Mouse (Mus musculus): ENCODE results near the gene Scand1. TPM values are rescaled to one million over a fixed set of nuclear protein-coding genes. Genes with fewer than 3 reads are reported as not detected.

The Scand1 gene
- polyA plus RNA-seq, 1 experiment from 2014 or later: 68.1 TPM

GRCm38 (mm10) chr2:156278226-156279017 is 34.1 kb downstream of the Scand1 start:
- 39% methylated on average over 4 of the region's 4 CpGs for WGBS
- H3K27me3 ChIP-seq: no peaks in the 10 kb centered on the region
- H3K36me3 ChIP-seq: peaks cover 42% of the 10 kb centered on the region
- peak overlapping the region; percentile 43 for H3K27ac ChIP-seq
- ATAC-seq (ENCODE audit: insufficient number of reproducible peaks, low FRiP score, low TSS enrichment, low read depth): no peak
- no peaks in the 10 kb centered on the region for H3K9me3 ChIP-seq
- no peak overlapping the region for H3K9ac ChIP-seq
- H3K4me3 ChIP-seq: no peak overlapping the region
- no peak overlapping the region for H3K4me2 ChIP-seq
- H3K4me1 ChIP-seq: no peaks in the 10 kb centered on the region

- WGBS: 88% methylated on average over 6 of the region's 6 CpGs
- Histone ChIP-seq H3K36me3 (peaks cover 38% of the 10 kb centered on the region), H3K9me3 (no peaks in the 10 kb centered on the region)
Observed at GRCm38 (mm10) chr2:156272553-156272952, 40.0 kb downstream of the Scand1 start.

GRCm38 (mm10) chr2:156267636-156268035 is 44.9 kb downstream of the Scand1 start:
- Histone ChIP-seq H3K9ac (no peak overlapping the region), H3K36me3 (peaks cover 26% of the 10 kb centered on the region), H3K4me1 (no peaks in the 10 kb centered on the region), H3K27me3 (no peaks in the 10 kb centered on the region), H3K4me2 (no peak overlapping the region), H3K9me3 (no peaks in the 10 kb centered on the region), H3K27ac (no peak overlapping the region), H3K4me3 (no peak overlapping the region)
- 94% methylated on average over 9 of the region's 9 CpGs for WGBS
- ATAC-seq (ENCODE audit: insufficient number of reproducible peaks, low FRiP score, low TSS enrichment, low read depth): no peak

More at GRCm38 (mm10) chr2:156272553-156272952, 40.0 kb downstream of the Scand1 start:
- ATAC-seq (ENCODE audit: insufficient number of reproducible peaks, low FRiP score, low TSS enrichment, low read depth): no peak
- H3K4me1 ChIP-seq: no peaks in the 10 kb centered on the region
- H3K4me2 ChIP-seq: no peak overlapping the region
- no peaks in the 10 kb centered on the region for H3K27me3 ChIP-seq
- H3K9ac ChIP-seq: no peak overlapping the region
- H3K27ac ChIP-seq: no peak overlapping the region
- H3K4me3 ChIP-seq: no peak overlapping the region

GRCm38 (mm10) chr2:156263204-156263893 is 49.2 kb downstream of the Scand1 start:
- Histone ChIP-seq H3K4me2 (no peak overlapping the region), H3K9ac (no peak overlapping the region), H3K27ac (no peak overlapping the region), H3K36me3 (peaks cover 56% of the 10 kb centered on the region), H3K27me3 (no peaks in the 10 kb centered on the region), H3K4me1 (no peaks in the 10 kb centered on the region), H3K4me3 (no peak overlapping the region), H3K9me3 (no peaks in the 10 kb centered on the region)
- WGBS: 79% methylated on average over 4 of the region's 4 CpGs
- ATAC-seq (ENCODE audit: insufficient number of reproducible peaks, low FRiP score, low TSS enrichment, low read depth): no peak

Small RNA genes within 50 kb of the gene (microRNA-seq; reads per million reads assigned to microRNA genes)
- not detected for gene Gm22759

Other genes starting within 250 kb of the Scand1 start
- 2.2 and 2.7 TPM in 2 replicates for gene Spag4, start 247.5 kb downstream of the Scand1 start, polyA plus RNA-seq (2015; fragmentation: Nextera tagmentation; extraction: Ambion mirVana)
- 57.3 and 57.8 TPM in 2 replicates for gene Cpne1, start 200.7 kb downstream of the Scand1 start, polyA plus RNA-seq (2015; fragmentation: Nextera tagmentation; extraction: Ambion mirVana)
- gene Rbm12, start 200.7 kb downstream of the Scand1 start, polyA plus RNA-seq (2015; fragmentation: Nextera tagmentation; extraction: Ambion mirVana): 21.9 and 26.0 TPM in 2 replicates
- gene Gm28036, start 185.6 kb downstream of the Scand1 start, polyA plus RNA-seq (2015; fragmentation: Nextera tagmentation; extraction: Ambion mirVana): 19.5 and 20.9 TPM in 2 replicates
- gene Romo1, start 168.7 kb downstream of the Scand1 start, polyA plus RNA-seq (2015; fragmentation: Nextera tagmentation; extraction: Ambion mirVana): 316 and 346 TPM in 2 replicates
- 39.3 and 43.6 TPM in 2 replicates for gene Nfs1, start 168.5 kb downstream of the Scand1 start, polyA plus RNA-seq (2015; fragmentation: Nextera tagmentation; extraction: Ambion mirVana)
- 595 and 644 TPM in 2 replicates for gene Rbm39, start 132.5 kb downstream of the Scand1 start, polyA plus RNA-seq (2015; fragmentation: Nextera tagmentation; extraction: Ambion mirVana)
- 68.4 and 70.8 TPM in 2 replicates for gene Phf20, start 116.2 kb downstream of the Scand1 start, polyA plus RNA-seq (2015; fragmentation: Nextera tagmentation; extraction: Ambion mirVana)
- 3.8 and 3.9 TPM in 2 replicates for gene Cnbd2, start 405 bp downstream of the Scand1 start, polyA plus RNA-seq (2015; fragmentation: Nextera tagmentation; extraction: Ambion mirVana)
- 2.6 and 3.1 TPM in 2 replicates for gene Epb41l1, start 108.2 kb upstream of the Scand1 start, polyA plus RNA-seq (2015; fragmentation: Nextera tagmentation; extraction: Ambion mirVana)
- gene Aar2, start 234.9 kb upstream of the Scand1 start, polyA plus RNA-seq (2015; fragmentation: Nextera tagmentation; extraction: Ambion mirVana): 33.2 and 33.4 TPM in 2 replicates